In genomic region chr3:75929926-75930548, GRCm38 (mm10) we compare ENCODE assay signal across 18 mouse cellular contexts. TPM values are rescaled to one million over a fixed set of nuclear protein-coding genes. Genes with fewer than 3 reads are reported as not detected.
DNase-seq lines count a peak whose midpoint lies in the region; ATAC-seq and TF ChIP-seq lines count a peak whose summit lies in the region.
"Had no signal": no experiment of that assay in that cellular context is flagged by ENCODE, and none has a peak within 500 bp of the region (broad histone marks: within the 10 kb centered on the region; RNA-seq: fewer than 3 reads in every experiment).

No protein-coding gene starts in this region.

- TF ChIP-seq EP300 in liver, postnatal 0 days (IDR thresholded peaks at IDR 0.05; ENCODE audit: low read depth): no peak
- TF ChIP-seq EP300 in stomach, postnatal 0 days (optimal IDR thresholded peaks at IDR 0.05): no peak

- H3K4me1 ChIP-seq in megakaryocyte, embryonic 14.5 days: peaks cover 48% of the 10 kb centered on the region
- no peaks in the 10 kb centered on the region for H3K4me1 ChIP-seq in intestine, embryonic 15.5 days (replicated peaks)
- H3K4me1 ChIP-seq in liver, postnatal 0 days (ENCODE audit: insufficient read depth): peaks cover 9% of the 10 kb centered on the region
- H3K4me1 ChIP-seq in stomach, postnatal 0 days (replicated peaks; ENCODE audit: control insufficient read depth, insufficient read depth): no peaks in the 10 kb centered on the region
- H3K4me1 ChIP-seq: stomach, embryonic 15.5 days had no signal

- TF ChIP-seq CTCF in liver, postnatal 0 days (IDR thresholded peaks at IDR 0.05; ENCODE audit: low read depth): no peak
- TF ChIP-seq CTCF in stomach, postnatal 0 days (IDR thresholded peaks at IDR 0.05; ENCODE audit: low read depth): no peak

- peak overlapping the region; percentile 46 for H3K4me3 ChIP-seq in megakaryocyte, embryonic 14.5 days (replicated peaks)
- H3K4me3 ChIP-seq in intestine, embryonic 15.5 days (replicated peaks): no peak overlapping the region
- no peak overlapping the region for H3K4me3 ChIP-seq in liver, postnatal 0 days (ENCODE audit: low read depth, low read length)
- H3K4me3 ChIP-seq in stomach, postnatal 0 days (ENCODE audit: low read depth, low read length): no peak overlapping the region
- H3K4me3 ChIP-seq: forebrain, embryonic 13.5 days; heart, embryonic 12.5 days; limb, embryonic 12.5 days; liver, embryonic 15.5 days; stomach, embryonic 15.5 days had no signal

- H3K4me2 ChIP-seq in intestine, embryonic 15.5 days (replicated peaks): no peak overlapping the region
- no peak overlapping the region for H3K4me2 ChIP-seq in liver, postnatal 0 days (ENCODE audit: low read depth, low read length)
- H3K4me2 ChIP-seq in stomach, postnatal 0 days (replicated peaks; ENCODE audit: low read depth): no peak overlapping the region
- H3K4me2 ChIP-seq: forebrain, embryonic 13.5 days; heart, embryonic 12.5 days; limb, embryonic 12.5 days; liver, embryonic 15.5 days; stomach, embryonic 15.5 days had no signal

- H3K27ac ChIP-seq in intestine, embryonic 15.5 days: no peak overlapping the region
- no peak overlapping the region for H3K27ac ChIP-seq in liver, postnatal 0 days (ENCODE audit: low read depth)
- no peak overlapping the region for H3K27ac ChIP-seq in stomach, postnatal 0 days (replicated peaks)
- H3K27ac ChIP-seq: forebrain, embryonic 13.5 days; limb, embryonic 12.5 days; liver, embryonic 15.5 days; stomach, embryonic 15.5 days had no signal

- peaks cover 6% of the 10 kb centered on the region; the same call in 1 of the 2 replicates for H3K9me3 ChIP-seq in megakaryocyte, embryonic 14.5 days
- no peaks in the 10 kb centered on the region for H3K9me3 ChIP-seq in intestine, embryonic 15.5 days
- no peaks in the 10 kb centered on the region for H3K9me3 ChIP-seq in liver, postnatal 0 days (ENCODE audit: low read length)
- no peaks in the 10 kb centered on the region for H3K9me3 ChIP-seq in stomach, postnatal 0 days (ENCODE audit: control insufficient read depth, low read length)
- H3K9me3 ChIP-seq: forebrain, embryonic 13.5 days; liver, embryonic 15.5 days; stomach, embryonic 15.5 days had no signal

- peak; percentile 72 for DNase-seq in heart, adult 11 months
- DNase-seq in heart, adult 18-20 months: no peak
- DNase-seq in CD4-positive, CD25-positive, alpha-beta regulatory T cell, adult 2 months (ENCODE audit: low read depth, low spot score): peak; percentile 38
- peak; percentile 68 for DNase-seq in adrenal gland, postnatal 14 days
- no peak for DNase-seq in liver, postnatal 0 days
- no peak for DNase-seq in stomach, postnatal 0 days (ENCODE audit: low spot score)
- DNase-seq: cerebellum, postnatal 36 days; heart, postnatal 4 days; midbrain, embryonic 14.5 days; thymus, postnatal 4 days had no signal

- ATAC-seq in intestine, embryonic 15.5 days: no peak
- ATAC-seq in liver, postnatal 0 days: no peak
- ATAC-seq in stomach, postnatal 0 days (ENCODE audit: low FRiP score, low TSS enrichment): no peak
- ATAC-seq: forebrain, embryonic 13.5 days; intestine, embryonic 16.5 days had no signal

- no peaks in the 10 kb centered on the region for H3K27me3 ChIP-seq in megakaryocyte, embryonic 14.5 days (replicated peaks)
- no peaks in the 10 kb centered on the region for H3K27me3 ChIP-seq in intestine, embryonic 15.5 days (replicated peaks)
- H3K27me3 ChIP-seq in liver, postnatal 0 days (ENCODE audit: insufficient read depth, low read length): no peaks in the 10 kb centered on the region
- H3K27me3 ChIP-seq in stomach, postnatal 0 days (ENCODE audit: control insufficient read depth, insufficient read depth, low read length): no peaks in the 10 kb centered on the region
- H3K27me3 ChIP-seq: forebrain, embryonic 13.5 days; heart, embryonic 12.5 days; limb, embryonic 12.5 days; liver, embryonic 15.5 days; stomach, embryonic 15.5 days had no signal

- no peak overlapping the region for H3K9ac ChIP-seq in intestine, embryonic 15.5 days
- no peak overlapping the region for H3K9ac ChIP-seq in liver, postnatal 0 days (replicated peaks)
- H3K9ac ChIP-seq in stomach, postnatal 0 days (ENCODE audit: low read length): no peak overlapping the region
- H3K9ac ChIP-seq: forebrain, embryonic 13.5 days; heart, embryonic 12.5 days; limb, embryonic 12.5 days; liver, embryonic 15.5 days; stomach, embryonic 15.5 days had no signal

- WGBS in intestine, embryonic 15.5 days: 92% methylated on average over 7 of the region's 7 CpGs
- 81% methylated on average over 7 of the region's 7 CpGs for WGBS in liver, postnatal 0 days (ENCODE audit: insufficient replicate concordance)
- WGBS in stomach, postnatal 0 days: 84% methylated on average over 7 of the region's 7 CpGs

- H3K36me3 ChIP-seq in megakaryocyte, embryonic 14.5 days (replicated peaks; ENCODE audit: low read length): peaks cover 30% of the 10 kb centered on the region
- H3K36me3 ChIP-seq in intestine, embryonic 15.5 days: peaks cover 2% of the 10 kb centered on the region; the same call in 1 of the 2 replicates
- peaks cover 5% of the 10 kb centered on the region for H3K36me3 ChIP-seq in liver, postnatal 0 days (replicated peaks; ENCODE audit: insufficient read depth, low read length)
- H3K36me3 ChIP-seq in stomach, postnatal 0 days (ENCODE audit: control insufficient read depth, insufficient read depth, low read length): no peaks in the 10 kb centered on the region

RNA-seq across cellular contexts. Expression of gene Golim4, which starts 26.7 kb away (rescaled TPM):
- 10 to 100 TPM; 14.7 to 16.9 TPM for total RNA-seq in heart, adult 18-20 months (2021)
- total RNA-seq in adrenal gland, postnatal 14 days (2021): 71.0 and 75.4 TPM in 2 replicates
- 4.3 and 11.3 TPM in 2 replicates for polyA plus RNA-seq in megakaryocyte, embryonic 14.5 days (2012; ENCODE audit: insufficient read depth, low replicate concordance)
- polyA plus RNA-seq in intestine, embryonic 15.5 days (2015; fragmentation: Nextera tagmentation; extraction: Ambion mirVana): 43.7 and 45.7 TPM in 2 replicates
- polyA plus RNA-seq in liver, postnatal 0 days (2015; fragmentation: Nextera tagmentation; extraction: Ambion mirVana): 24.7 and 29.1 TPM in 2 replicates
- 40.0 and 40.3 TPM in 2 replicates for polyA plus RNA-seq in stomach, postnatal 0 days (2015; fragmentation: Nextera tagmentation; extraction: Ambion mirVana)

Comparison
In these comparisons a context has a peak if more than half of its experiments do, and no peak if none do; other contexts are left out.
1. DNase-seq: peak in heart, adult 11 months (single experiment), CD4-positive, CD25-positive, alpha-beta regulatory T cell, adult 2 months (single experiment) and adrenal gland, postnatal 14 days (single experiment); none in heart, adult 18-20 months (0 of 2), liver, postnatal 0 days (single experiment) and stomach, postnatal 0 days (single experiment).